Mouse (Mus musculus): ENCODE results near the gene Mdga2. TPM values are rescaled to one million over a fixed set of nuclear protein-coding genes. Genes with fewer than 3 reads are reported as not detected.

Gene Mdga2
- polyA plus RNA-seq, 1 experiment from 2014 or later, result not detected

GRCm38 (mm10) chr12:66556178-66556820 is 666.0 kb downstream of the Mdga2 start:
- ATAC-seq (no peak), DNase-seq (no peak)
- Histone ChIP-seq H3K4me2 (ENCODE audit: low read depth, low read length) (no peak overlapping the region), H3K36me3 (replicated peaks; ENCODE audit: insufficient read depth, low read length) (no peaks in the 10 kb centered on the region), H3K27me3 (ENCODE audit: insufficient read depth, low read length) (no peaks in the 10 kb centered on the region), H3K27ac (ENCODE audit: low read depth) (no peak overlapping the region), H3K9me3 (ENCODE audit: low read length) (no peaks in the 10 kb centered on the region), H3K4me1 (ENCODE audit: insufficient read depth) (no peaks in the 10 kb centered on the region), H3K9ac (replicated peaks) (no peak overlapping the region), H3K4me3 (ENCODE audit: low read depth, low read length) (no peak overlapping the region)
- 75% methylated on average over 2 of the region's 2 CpGs for WGBS (ENCODE audit: insufficient replicate concordance)
- no peak for TF ChIP-seq EP300 (IDR thresholded peaks at IDR 0.05; ENCODE audit: low read depth)
- TF ChIP-seq CTCF (IDR thresholded peaks at IDR 0.05; ENCODE audit: low read depth), result no peak

- no peak for TF ChIP-seq EP300 (IDR thresholded peaks at IDR 0.05; ENCODE audit: low read depth)
- TF ChIP-seq CTCF (IDR thresholded peaks at IDR 0.05; ENCODE audit: low read depth), result no peak
- DNase-seq (no peak), ATAC-seq (no peak)
- Histone ChIP-seq H3K9ac (replicated peaks) (no peak overlapping the region), H3K4me3 (ENCODE audit: low read depth, low read length) (no peak overlapping the region), H3K36me3 (replicated peaks; ENCODE audit: insufficient read depth, low read length) (no peaks in the 10 kb centered on the region), H3K4me1 (ENCODE audit: insufficient read depth) (no peaks in the 10 kb centered on the region), H3K27me3 (ENCODE audit: insufficient read depth, low read length) (no peaks in the 10 kb centered on the region), H3K27ac (ENCODE audit: low read depth) (no peak overlapping the region), H3K9me3 (ENCODE audit: low read length) (no peaks in the 10 kb centered on the region), H3K4me2 (ENCODE audit: low read depth, low read length) (no peak overlapping the region)
- 47% methylated on average over 2 of the region's 2 CpGs for WGBS (ENCODE audit: insufficient replicate concordance)
Observed at GRCm38 (mm10) chr12:66524973-66525372, 697.4 kb downstream of the Mdga2 start.

GRCm38 (mm10) chr12:66499258-66499657 is 723.1 kb downstream of the Mdga2 start:
- Histone ChIP-seq H3K9ac (replicated peaks) (no peak overlapping the region), H3K27ac (ENCODE audit: low read depth) (no peak overlapping the region), H3K4me2 (ENCODE audit: low read depth, low read length) (no peak overlapping the region), H3K4me1 (ENCODE audit: insufficient read depth) (no peaks in the 10 kb centered on the region), H3K36me3 (replicated peaks; ENCODE audit: insufficient read depth, low read length) (no peaks in the 10 kb centered on the region), H3K9me3 (ENCODE audit: low read length) (no peaks in the 10 kb centered on the region), H3K27me3 (ENCODE audit: insufficient read depth, low read length) (no peaks in the 10 kb centered on the region), H3K4me3 (ENCODE audit: low read depth, low read length) (no peak overlapping the region)
- DNase-seq (no peak), ATAC-seq (peak; percentile 69)
- TF ChIP-seq EP300 (IDR thresholded peaks at IDR 0.05; ENCODE audit: low read depth) (no peak), CTCF (IDR thresholded peaks at IDR 0.05; ENCODE audit: low read depth) (no peak)
- WGBS (ENCODE audit: insufficient replicate concordance), result 61% methylated on average over 4 of the region's 4 CpGs

GRCm38 (mm10) chr12:66470868-66471267 is 751.5 kb downstream of the Mdga2 start:
- no peak for TF ChIP-seq EP300 (IDR thresholded peaks at IDR 0.05; ENCODE audit: low read depth)
- DNase-seq (no peak), ATAC-seq (no peak)
- H3K27ac ChIP-seq (ENCODE audit: low read depth), result no peak overlapping the region
- no peaks in the 10 kb centered on the region for H3K36me3 ChIP-seq (replicated peaks; ENCODE audit: insufficient read depth, low read length)
- H3K9ac ChIP-seq (replicated peaks), result no peak overlapping the region
- WGBS (ENCODE audit: insufficient replicate concordance), result 64% methylated on average over 4 of the region's 4 CpGs
- H3K4me2 ChIP-seq (ENCODE audit: low read depth, low read length), result no peak overlapping the region
- H3K4me3 ChIP-seq (ENCODE audit: low read depth, low read length), result no peak overlapping the region
- H3K4me1 ChIP-seq (ENCODE audit: insufficient read depth), result no peaks in the 10 kb centered on the region
- no peaks in the 10 kb centered on the region for H3K27me3 ChIP-seq (ENCODE audit: insufficient read depth, low read length)
- H3K9me3 ChIP-seq (ENCODE audit: low read length), result no peaks in the 10 kb centered on the region

GRCm38 (mm10) chr12:66470243-66470863 is 752.0 kb downstream of the Mdga2 start:
- H3K4me3 ChIP-seq (ENCODE audit: low read depth, low read length), result no peak overlapping the region
- H3K36me3 ChIP-seq (replicated peaks; ENCODE audit: insufficient read depth, low read length), result no peaks in the 10 kb centered on the region
- H3K4me1 ChIP-seq (ENCODE audit: insufficient read depth), result no peaks in the 10 kb centered on the region
- ATAC-seq (no peak), DNase-seq (no peak)
- no peak for TF ChIP-seq EP300 (IDR thresholded peaks at IDR 0.05; ENCODE audit: low read depth)
- no peak for TF ChIP-seq CTCF (IDR thresholded peaks at IDR 0.05; ENCODE audit: low read depth)
- WGBS (ENCODE audit: insufficient replicate concordance), result 83% methylated on average over 8 of the region's 8 CpGs
- no peak overlapping the region for H3K27ac ChIP-seq (ENCODE audit: low read depth)
- no peaks in the 10 kb centered on the region for H3K9me3 ChIP-seq (ENCODE audit: low read length)
- H3K27me3 ChIP-seq (ENCODE audit: insufficient read depth, low read length), result no peaks in the 10 kb centered on the region
- H3K4me2 ChIP-seq (ENCODE audit: low read depth, low read length), result no peak overlapping the region
- H3K9ac ChIP-seq (replicated peaks), result no peak overlapping the region

GRCm38 (mm10) chr12:66465516-66465915 is 756.8 kb downstream of the Mdga2 start:
- 84% methylated on average over 3 of the region's 3 CpGs for WGBS (ENCODE audit: insufficient replicate concordance)

More at GRCm38 (mm10) chr12:66465516-66465915, 756.8 kb downstream of the Mdga2 start:
- Histone ChIP-seq H3K27me3 (ENCODE audit: insufficient read depth, low read length) (no peaks in the 10 kb centered on the region), H3K4me2 (ENCODE audit: low read depth, low read length) (no peak overlapping the region), H3K27ac (ENCODE audit: low read depth) (no peak overlapping the region), H3K9me3 (ENCODE audit: low read length) (no peaks in the 10 kb centered on the region), H3K4me3 (ENCODE audit: low read depth, low read length) (no peak overlapping the region), H3K4me1 (ENCODE audit: insufficient read depth) (no peaks in the 10 kb centered on the region), H3K9ac (replicated peaks) (no peak overlapping the region), H3K36me3 (replicated peaks; ENCODE audit: insufficient read depth, low read length) (no peaks in the 10 kb centered on the region)
- DNase-seq (no peak), ATAC-seq (no peak)
- TF ChIP-seq CTCF (IDR thresholded peaks at IDR 0.05; ENCODE audit: low read depth) (no peak), EP300 (IDR thresholded peaks at IDR 0.05; ENCODE audit: low read depth) (no peak)

Data from liver, postnatal 0 days (tissue).